Mouse (Mus musculus) liver, adult (tissue): Measurements from ENCODE around the gene Tecr.

Experiments
- GATA4 ChIP-seq: IDR thresholded peaks from 2 replicates; pipeline ENCODE4 v1.6.1; 2014; ENCODE audit warnings: mild to moderate bottlenecking, low read length; ENCODE audit not compliant: insufficient replicate concordance

Gene Tecr

DNA sequence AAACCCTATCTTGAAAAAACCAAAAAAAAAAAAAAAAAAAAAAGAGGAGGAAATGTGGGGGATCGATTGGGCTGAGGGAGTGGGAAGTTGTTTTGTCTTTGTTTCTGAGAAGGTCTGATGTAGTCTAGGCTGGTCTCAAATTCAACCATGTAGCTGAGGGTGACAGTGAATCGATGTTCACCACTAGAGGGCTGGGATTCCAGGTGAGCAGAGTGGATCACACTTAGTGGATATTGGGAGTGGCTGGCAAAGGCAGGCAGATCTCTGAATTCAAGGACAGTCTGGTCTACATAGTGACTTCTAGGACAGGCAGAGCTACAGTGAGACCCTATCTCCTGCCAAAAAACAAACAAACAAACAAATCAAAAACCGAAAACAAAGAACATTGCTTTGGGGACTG, 17.0 kb upstream of the Tecr start:
- TF ChIP-seq GATA4, result no peak

DNA sequence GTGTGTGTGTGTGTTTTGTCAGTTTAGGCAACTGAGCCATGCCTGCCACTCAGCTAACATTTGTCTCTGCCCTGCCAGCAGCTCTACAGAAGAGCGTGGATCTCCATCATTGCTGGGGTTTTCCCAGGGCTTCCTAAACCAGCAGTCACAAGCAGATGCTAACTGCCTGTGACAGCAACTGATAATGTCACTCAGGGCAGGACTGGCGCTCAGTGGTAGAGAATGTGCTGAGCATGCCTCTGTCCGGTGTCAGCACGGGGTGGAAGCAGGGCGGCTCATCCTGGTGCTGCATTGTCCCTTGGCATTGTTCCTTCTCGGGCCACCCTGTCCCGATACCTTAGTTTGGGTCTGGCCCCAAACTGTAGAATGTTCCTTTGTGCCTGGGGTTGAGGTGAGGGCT, 15.8 kb upstream of the Tecr start:
- TF ChIP-seq GATA4, result no peak

- no peak for TF ChIP-seq GATA4
Measured at GRCm38 (mm10) chr8:83622389-83622989, 14.7 kb upstream of the Tecr start.

DNA sequence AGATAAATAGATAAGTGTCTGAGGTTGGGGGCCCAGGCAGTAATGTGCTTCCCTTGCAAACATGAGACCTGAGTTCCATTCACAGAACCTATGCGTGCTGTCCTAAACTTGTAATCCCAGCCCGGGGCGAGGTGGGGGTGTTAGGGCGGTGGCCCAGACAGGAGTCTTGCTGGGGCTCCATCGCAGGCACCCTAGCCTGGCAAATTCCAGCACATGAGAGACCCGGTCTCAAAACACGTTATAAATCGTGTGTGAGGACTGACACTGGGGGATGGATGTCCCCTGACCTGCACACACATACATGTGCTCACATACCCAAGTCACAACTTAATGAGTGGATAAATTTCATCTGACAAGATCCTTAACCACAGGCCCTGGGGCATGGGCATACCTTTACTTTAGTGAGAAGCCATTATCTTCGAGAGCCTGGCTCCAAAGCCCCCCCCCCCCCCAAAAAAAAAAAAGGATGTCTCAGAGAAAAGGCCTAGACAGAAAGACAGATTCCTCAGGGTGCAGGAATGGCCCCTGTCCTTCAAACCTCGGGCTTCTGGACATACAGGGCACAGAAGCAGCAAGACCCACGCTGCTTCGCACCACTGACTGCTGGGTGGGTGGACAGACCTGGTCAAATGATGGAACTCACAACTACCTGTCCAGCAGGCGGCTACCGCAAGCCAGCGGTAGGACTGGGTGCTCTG, 14.1 kb upstream of the Tecr start:
- TF ChIP-seq GATA4, result no peak

- no peak for TF ChIP-seq GATA4
Measured at GRCm38 (mm10) chr8:83619568-83620285, 12.0 kb upstream of the Tecr start.

DNA sequence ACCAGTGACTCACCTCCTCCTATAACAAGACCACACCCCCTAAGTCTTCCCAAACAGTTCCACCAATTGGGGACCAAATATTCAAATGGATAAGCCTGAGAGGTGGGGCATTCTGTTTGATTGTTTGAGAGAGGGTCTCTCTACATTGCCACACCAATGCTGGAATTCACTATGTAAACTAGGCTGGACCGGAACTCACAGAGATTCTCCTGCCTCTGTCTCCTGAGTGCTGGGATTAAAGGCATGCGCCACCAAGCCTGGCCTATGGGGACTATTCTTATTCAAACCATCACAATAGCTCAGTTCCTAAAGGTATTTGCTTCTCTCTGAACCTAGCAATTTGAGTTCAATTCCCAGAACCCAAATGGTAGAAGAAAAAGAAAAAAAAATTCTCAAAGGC, 10.8 kb upstream of the Tecr start:
- no peak for TF ChIP-seq GATA4

DNA sequence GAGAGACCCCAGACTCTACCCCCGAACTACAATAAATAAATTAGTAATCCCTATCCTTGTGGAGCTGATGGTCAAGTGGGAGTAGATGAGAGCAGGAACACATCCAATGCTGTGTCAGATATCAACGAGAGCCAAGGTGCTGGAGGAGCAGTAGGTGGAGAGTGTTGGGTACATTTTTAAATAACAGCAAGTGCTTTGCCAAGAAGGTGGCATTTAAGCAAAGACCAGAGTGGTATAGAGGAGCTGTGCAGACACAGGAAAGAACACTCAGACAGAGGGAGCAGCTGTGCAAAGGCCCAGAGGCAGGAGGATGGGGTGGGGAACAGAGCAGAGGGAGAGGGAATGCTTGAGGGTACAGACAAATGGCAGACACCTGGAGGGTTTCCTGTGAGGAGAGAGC, 9.3 kb upstream of the Tecr start:
- no peak for TF ChIP-seq GATA4

- no peak for TF ChIP-seq GATA4
Measured at GRCm38 (mm10) chr8:83616625-83617024, 8.9 kb upstream of the Tecr start.

DNA sequence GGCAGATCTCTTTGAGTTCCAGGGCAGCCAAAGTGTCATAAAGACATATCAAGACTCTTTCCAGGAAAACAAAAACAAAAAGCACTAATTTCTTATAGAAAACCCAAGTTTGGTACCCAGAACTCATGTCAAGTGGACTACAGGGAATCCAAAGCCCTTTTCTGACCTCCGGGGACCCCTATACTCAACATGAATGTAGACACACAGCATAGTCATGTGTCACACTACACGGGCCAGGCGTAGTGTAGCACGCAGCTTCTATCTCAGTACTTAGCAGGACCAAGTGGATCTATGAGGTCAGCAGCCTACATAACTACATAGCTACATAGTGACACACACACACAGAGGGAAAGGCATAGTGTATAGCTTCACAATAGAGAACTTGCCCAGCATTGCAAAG, 5.9 kb upstream of the Tecr start:
- no peak for TF ChIP-seq GATA4

- no peak for TF ChIP-seq GATA4
Measured at GRCm38 (mm10) chr8:83611921-83612320, 4.2 kb upstream of the Tecr start.

GRCm38 (mm10) chr8:83609547-83610180, 1.9 kb upstream of the Tecr start:
- TF ChIP-seq GATA4, result no peak

- TF ChIP-seq GATA4, result no peak
Measured at GRCm38 (mm10) chr8:83609086-83609485, 1.3 kb upstream of the Tecr start.

- TF ChIP-seq GATA4, result no peak
Measured at GRCm38 (mm10) chr8:83608398-83608829, 643 bp upstream of the Tecr start.

DNA sequence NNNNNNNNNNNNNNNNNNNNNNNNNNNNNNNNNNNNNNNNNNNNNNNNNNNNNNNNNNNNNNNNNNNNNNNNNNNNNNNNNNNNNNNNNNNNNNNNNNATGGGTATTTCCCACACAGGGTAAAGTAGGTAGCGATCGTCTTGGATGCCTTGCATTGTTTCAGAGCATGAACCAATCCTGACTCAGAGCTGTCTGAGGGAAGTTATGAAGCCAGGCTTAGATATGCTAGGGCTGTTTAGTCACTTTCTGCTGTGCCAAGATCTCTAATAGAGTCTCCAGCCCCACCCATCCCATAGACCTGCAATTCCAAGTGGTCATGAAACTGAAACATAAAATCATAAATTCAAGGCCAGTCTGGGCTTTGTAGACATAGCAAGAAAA, 5.1 kb downstream of the Tecr start:
- no peak for TF ChIP-seq GATA4

DNA sequence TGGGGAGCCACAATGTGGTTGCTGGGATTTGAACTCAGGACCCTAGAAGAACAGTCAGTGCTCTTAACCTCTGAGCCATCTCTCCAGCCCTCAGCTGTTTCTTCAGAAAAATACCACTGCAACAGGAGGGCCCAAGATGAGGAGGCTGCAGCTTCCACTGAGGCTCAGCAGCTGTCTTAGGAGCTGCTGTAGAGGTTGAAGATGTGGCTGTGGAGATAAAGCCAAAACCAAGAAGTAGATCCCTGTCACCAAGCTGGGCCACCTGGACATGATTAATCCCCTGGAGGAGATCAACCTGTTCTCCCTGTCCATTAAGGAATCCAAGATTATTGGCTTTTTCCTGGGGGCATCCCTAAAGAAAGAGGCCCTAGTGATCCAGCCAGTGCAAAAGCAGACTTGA, 8.0 kb downstream of the Tecr start:
- TF ChIP-seq GATA4, result no peak

GRCm38 (mm10) chr8:83598146-83598545, 9.6 kb downstream of the Tecr start:
- TF ChIP-seq GATA4, result no peak

GRCm38 (mm10) chr8:83596369-83596768, 11.4 kb downstream of the Tecr start:
- no peak for TF ChIP-seq GATA4
